ENCODE assay signal across 8 mouse cellular contexts in genomic region chr6:42349006-42349425, GRCm38 (mm10). TPM values are rescaled to one million over a fixed set of nuclear protein-coding genes. Genes with fewer than 3 reads are reported as not detected.
A peak's percentile ranks its signal among the peaks of the same experiment; 100 is the strongest.
DNase-seq lines count a peak whose midpoint lies in the region; ATAC-seq and TF ChIP-seq lines count a peak whose summit lies in the region.

No protein-coding gene starts in this region.

- no peak for TF ChIP-seq POLR2A in spleen, adult 2 months (IDR thresholded peaks at IDR 0.05; ENCODE audit: low read depth, low read length)

- H3K27ac ChIP-seq in spleen, adult 2 months (ENCODE audit: insufficient read depth, low read length) = peak overlapping the region; percentile 79

- H3K4me3 ChIP-seq in spleen, adult 2 months (ENCODE audit: extremely low read depth, insufficient read depth, insufficient read length) = peak overlapping the region; percentile 89

- peaks cover 26% of the 10 kb centered on the region; the same call in 1 of the 2 replicates for H3K4me1 ChIP-seq in spleen, adult 2 months (ENCODE audit: control insufficient read depth, insufficient read depth, insufficient read length)

- no peaks in the 10 kb centered on the region for H3K27me3 ChIP-seq in spleen, adult 2 months (ENCODE audit: control insufficient read depth, insufficient read depth, low read length)

- DNase-seq in ovary, adult 18-20 months (ENCODE audit: low spot score) = peak; percentile 63
- DNase-seq in ovary, postnatal 10 days (ENCODE audit: low spot score) = no peak
- DNase-seq in gastrocnemius, postnatal 14 days = peak; percentile 75
- peak; percentile 57 to 74 for DNase-seq in left cerebral cortex, postnatal 36 days (ENCODE audit: low spot score in 2 of 2)
- DNase-seq in spleen, adult 2 months (ENCODE audit: low read depth in 1 of 2, low spot score in 2 of 2) = peak; percentile 36 to 75

- H3K36me3 ChIP-seq in spleen, adult 2 months (ENCODE audit: control insufficient read depth, insufficient read depth, low read length) = no peaks in the 10 kb centered on the region; the same call in 1 of the 2 replicates

- TF ChIP-seq CTCF in spleen, adult 2 months (IDR thresholded peaks at IDR 0.05; ENCODE audit: extremely low read depth, insufficient read depth, insufficient read length, insufficient replicate concordance) = peak; percentile 45; the same call in 1 of the 2 replicates

- WGBS in spleen, adult 2 months = 2% methylated on average over 11 of the region's 11 CpGs

- peak; percentile 27 for ATAC-seq in common myeloid progenitor, adult 5-6 weeks (replicated peaks; ENCODE audit: low read depth, poor library complexity, severe bottlenecking)
- peak; percentile 61 for ATAC-seq in inflammation-experienced regulatory T-cells, adult 6 months
- peak; percentile 58 for ATAC-seq in megakaryocyte-erythroid progenitor cell, adult 5-6 weeks (replicated peaks; ENCODE audit: low FRiP score, low TSS enrichment, poor library complexity, severe bottlenecking)

- intact Hi-C loops in gastrocnemius, postnatal 14 days (cut with DNase I; ENCODE audit: low total_unique reads) = loop anchor here (5.0 kb wide), 1 partner anchor 33 kb away; no protein-coding TSS in a partner anchor
- intact Hi-C loops in left cerebral cortex, postnatal 36 days (cut with DNase I) = loop anchor here (1.0 to 2.0 kb wide), 3 partner anchors 24 to 30 kb away; partner anchors contain the start of genes Epha1 and Fam131b

RNA-seq across cellular contexts. Expression of gene Zyx, which starts 0.4 kb away (rescaled TPM):
- total RNA-seq in common myeloid progenitor, adult 5-6 weeks (2017) = 34.5 and 48.0 TPM in 2 replicates
- total RNA-seq in gastrocnemius, postnatal 14 days (2021) = 10 to 100 TPM; 35.2 to 40.9 TPM
- 100 to 1,000 TPM in 1 of 3 experiments, 10 to 100 TPM in 2; 39.3 to 108 (median 40.8) TPM for polyA plus RNA-seq in inflammation-experienced regulatory T-cells, adult 6 months (2017; shearing (Covaris generic))
- 10 to 100 TPM; 49.4 to 60.8 TPM for total RNA-seq in left cerebral cortex, postnatal 36 days (2021)
- total RNA-seq in megakaryocyte-erythroid progenitor cell, adult 5-6 weeks (2014; fragmentation: Nextera tagmentation) = 43.6 and 51.9 TPM in 2 replicates
- 8.7 and 15.9 TPM in 2 replicates for total RNA-seq in megakaryocyte-erythroid progenitor cell, adult 5-6 weeks (2017)
- polyA plus RNA-seq in spleen, adult 2 months (2012; rRNA removed) = 184 and 228 TPM in 2 replicates

RNA-seq across cellular contexts. Expression of gene Epha1, which starts 24.1 kb away (rescaled TPM):
- total RNA-seq in common myeloid progenitor, adult 5-6 weeks (2017) = 1.8 TPM in 1 of 2 replicates, not detected in the other
- total RNA-seq in gastrocnemius, postnatal 14 days (2021) = under 1 TPM; 0.07 to 0.21 TPM
- under 1 TPM; 0.19 to 0.69 (median 0.67) TPM for polyA plus RNA-seq in inflammation-experienced regulatory T-cells, adult 6 months (2017; shearing (Covaris generic))
- under 1 TPM; 0.18 to 0.30 TPM for total RNA-seq in left cerebral cortex, postnatal 36 days (2021)
- total RNA-seq in megakaryocyte-erythroid progenitor cell, adult 5-6 weeks (2014; fragmentation: Nextera tagmentation) = not detected in 2 replicates
- not detected in 2 replicates for total RNA-seq in megakaryocyte-erythroid progenitor cell, adult 5-6 weeks (2017)
- polyA plus RNA-seq in spleen, adult 2 months (2012; rRNA removed) = 0.18 and 0.19 TPM in 2 replicates

RNA-seq across cellular contexts. Expression of gene Fam131b, which starts 24.6 kb away (rescaled TPM):
- total RNA-seq in common myeloid progenitor, adult 5-6 weeks (2017) = not detected in 2 replicates
- under 1 TPM; 0.60 to 0.80 TPM for total RNA-seq in gastrocnemius, postnatal 14 days (2021)
- not detected for polyA plus RNA-seq in inflammation-experienced regulatory T-cells, adult 6 months (2017; shearing (Covaris generic))
- total RNA-seq in left cerebral cortex, postnatal 36 days (2021) = 100 to 1,000 TPM; 112 to 133 TPM
- not detected in 2 replicates for total RNA-seq in megakaryocyte-erythroid progenitor cell, adult 5-6 weeks (2014; fragmentation: Nextera tagmentation)
- total RNA-seq in megakaryocyte-erythroid progenitor cell, adult 5-6 weeks (2017) = not detected in 2 replicates
- polyA plus RNA-seq in spleen, adult 2 months (2012; rRNA removed) = 0.06 and 0.15 TPM in 2 replicates

RNA-seq across cellular contexts. Expression of gene Tas2r143, which starts 51.0 kb away (rescaled TPM):
- not detected in 2 replicates for total RNA-seq in common myeloid progenitor, adult 5-6 weeks (2017)
- under 1 TPM in 1 of 2 experiments, not detected in 1; 0.44 TPM for total RNA-seq in gastrocnemius, postnatal 14 days (2021)
- polyA plus RNA-seq in inflammation-experienced regulatory T-cells, adult 6 months (2017; shearing (Covaris generic)) = not detected
- under 1 TPM in 1 of 2 experiments, not detected in 1; 0.48 TPM for total RNA-seq in left cerebral cortex, postnatal 36 days (2021)
- total RNA-seq in megakaryocyte-erythroid progenitor cell, adult 5-6 weeks (2014; fragmentation: Nextera tagmentation) = 1.3 TPM in 1 of 2 replicates, not detected in the other
- not detected in 2 replicates for total RNA-seq in megakaryocyte-erythroid progenitor cell, adult 5-6 weeks (2017)
- 0.13 and 0.69 TPM in 2 replicates for polyA plus RNA-seq in spleen, adult 2 months (2012; rRNA removed)

RNA-seq across cellular contexts. Expression of gene Tas2r135, which starts 56.2 kb away (rescaled TPM):
- total RNA-seq in common myeloid progenitor, adult 5-6 weeks (2017) = not detected in 2 replicates
- not detected for total RNA-seq in gastrocnemius, postnatal 14 days (2021)
- polyA plus RNA-seq in inflammation-experienced regulatory T-cells, adult 6 months (2017; shearing (Covaris generic)) = not detected
- total RNA-seq in left cerebral cortex, postnatal 36 days (2021) = not detected
- not detected in 2 replicates for total RNA-seq in megakaryocyte-erythroid progenitor cell, adult 5-6 weeks (2014; fragmentation: Nextera tagmentation)
- not detected in 2 replicates for total RNA-seq in megakaryocyte-erythroid progenitor cell, adult 5-6 weeks (2017)
- polyA plus RNA-seq in spleen, adult 2 months (2012; rRNA removed) = 0.07 and 0.13 TPM in 2 replicates

Comparison
In these comparisons a context has a peak if more than half of its experiments do, and no peak if none do; other contexts are left out.
1. RNA of gene Fam131b, which starts 24.6 kb away (total RNA-seq): 112 to 133 TPM in left cerebral cortex, postnatal 36 days; 0.60 to 0.80 TPM in gastrocnemius, postnatal 14 days, not detected in common myeloid progenitor, adult 5-6 weeks and not detected in megakaryocyte-erythroid progenitor cell, adult 5-6 weeks; every median in the first group is over 10 times any median in the second.
2. Peak in every context shown above with its lines, with median percentiles within 50 percentile points of each other: ATAC-seq.